Mouse (Mus musculus) myocyte (in vitro differentiated cells): ENCODE results near the gene Isoc2b. TPM values are rescaled to one million over a fixed set of nuclear protein-coding genes. Genes with fewer than 3 reads are reported as not detected.

Source experiments
- H3K27me3 ChIP-seq: one replicate; pipeline ENCODE4 v1.6.1; 2011; ENCODE audit not compliant: control insufficient read depth, insufficient read depth, insufficient read length
- H3K36me3 ChIP-seq: one replicate; pipeline ENCODE4 v1.6.1; 2011; ENCODE audit not compliant: control insufficient read depth, insufficient read depth
- H3K4me2 ChIP-seq: one replicate; pipeline ENCODE4 v1.6.1; 2011; ENCODE audit warnings: low read depth, control low read depth
- H3K4me3 ChIP-seq: one replicate; pipeline ENCODE4 v1.5.1; 2011; ENCODE audit warnings: mild to moderate bottlenecking, control low read depth, moderate library complexity
- H3K79me2 ChIP-seq: one replicate; pipeline ENCODE4 v1.6.1; 2011; ENCODE audit not compliant: control insufficient read depth, insufficient read depth
- H3ac ChIP-seq: one replicate; pipeline ENCODE4 v1.6.1; 2011; ENCODE audit not compliant: control insufficient read depth, insufficient read length
- CEBPB ChIP-seq: IDR thresholded peaks from 2 replicates; pipeline ENCODE4 v1.6.1; 2011; ENCODE audit warnings: mild to moderate bottlenecking, moderate library complexity; ENCODE audit not compliant: poor library complexity, insufficient read depth, severe bottlenecking
- E2F4 ChIP-seq: IDR thresholded peaks from one replicate; pipeline ENCODE4 v1.6.1; 2011; ENCODE audit warnings: mild to moderate bottlenecking, control low read depth, moderate library complexity; ENCODE audit not compliant: insufficient read depth
- MAX ChIP-seq: IDR thresholded peaks from one replicate; pipeline ENCODE4 v1.6.1; 2011; ENCODE audit warnings: low read depth, mild to moderate bottlenecking, control low read depth
- MYOD1 ChIP-seq, 3 experiments: IDR thresholded peaks; one replicate each; pipeline ENCODE4 v1.6.1; 2011; ENCODE audit warnings: control low read depth in 2 of 3, low read depth in 2 of 3, mild to moderate bottlenecking in 2 of 3, moderate library complexity in 1 of 3; ENCODE audit not compliant: insufficient read length in 2 of 3, control insufficient read depth in 1 of 3
- MYOG ChIP-seq, 3 experiments: IDR thresholded peaks; one replicate each; pipeline ENCODE4 v1.6.1; 2011; ENCODE audit warnings: control low read depth in 2 of 3, low read depth in 2 of 3, mild to moderate bottlenecking in 2 of 3; ENCODE audit not compliant: insufficient read length in 2 of 3, control insufficient read depth in 1 of 3, insufficient read depth in 1 of 3
- POLR2A ChIP-seq: IDR thresholded peaks from one replicate; pipeline ENCODE4 v1.6.1; 2011; ENCODE audit warnings: low read depth, mild to moderate bottlenecking, control low read depth, moderate library complexity; ENCODE audit not compliant: insufficient read length
- POLR2AphosphoS2 ChIP-seq: IDR thresholded peaks from one replicate; pipeline ENCODE4 v1.6.1; 2011; ENCODE audit warnings: low read depth, control low read depth; ENCODE audit not compliant: insufficient read length
- REST ChIP-seq: IDR thresholded peaks from one replicate; pipeline ENCODE4 v1.6.1; 2011; ENCODE audit warnings: mild to moderate bottlenecking, control low read depth, moderate library complexity; ENCODE audit not compliant: insufficient read depth, insufficient read length
- SRF ChIP-seq: IDR thresholded peaks from one replicate; pipeline ENCODE4 v1.6.1; 2011; ENCODE audit warnings: low read depth; ENCODE audit not compliant: control insufficient read depth, insufficient read length
- TCF12 ChIP-seq: IDR thresholded peaks from one replicate; pipeline ENCODE4 v1.6.1; 2011; ENCODE audit warnings: mild to moderate bottlenecking, control low read depth; ENCODE audit not compliant: poor library complexity, insufficient read depth, severe bottlenecking
- TCF3 ChIP-seq: IDR thresholded peaks from one replicate; pipeline ENCODE4 v1.6.1; 2011; ENCODE audit warnings: low read depth, control low read depth; ENCODE audit not compliant: insufficient read length
- USF1 ChIP-seq: IDR thresholded peaks from one replicate; pipeline ENCODE4 v1.6.1; 2011; ENCODE audit warnings: low read depth, mild to moderate bottlenecking, control low read depth, moderate library complexity
- polyA plus RNA-seq: library from polyadenylated mRNA; unstranded; fragments of >200 nt; fragmentation: generic; extraction: Trizol; gene quantifications from one replicate; pipeline ENCODE4 v1.2.1, GENCODE M21; 2012; ENCODE audit warnings: missing spikeins

The Isoc2b gene
- polyA plus RNA-seq, 1 experiment: 0.65 TPM

GRCm38 (mm10) chr7:4844917-4845309 lies 25.1 kb downstream of the Isoc2b start:
- H3K27me3 ChIP-seq: peaks cover 40% of the 10 kb centered on the region

GRCm38 (mm10) chr7:4844245-4844916 lies 25.7 kb downstream of the Isoc2b start, which contains the start of gene Shisa7:
Gene Shisa7, minus strand, starts transcription at chr7:4844696.
- Histone ChIP-seq H3K79me2 (no peaks in the 10 kb centered on the region), H3K4me2 (no peak within 1 kb of the TSS), H3K4me3 (no peak within 1 kb of the TSS), H3ac (no peak within 1 kb of the TSS), H3K27me3 (peaks cover 39% of the 10 kb centered on the region), H3K36me3 (no peaks in the 10 kb centered on the region)
- TF ChIP-seq POLR2A (no peak), MAX (no peak)

More at GRCm38 (mm10) chr7:4844917-4845309, 25.1 kb downstream of the Isoc2b start:
- Histone ChIP-seq H3K4me2 (no peak overlapping the region), H3ac (no peak overlapping the region), H3K4me3 (no peak overlapping the region), H3K79me2 (no peaks in the 10 kb centered on the region), H3K36me3 (no peaks in the 10 kb centered on the region)
- TF ChIP-seq SRF: no peak
- TF ChIP-seq MAX: no peak
- TF ChIP-seq USF1: no peak
- no peak for TF ChIP-seq TCF12
- TF ChIP-seq CEBPB: no peak
- no peak for TF ChIP-seq E2F4
- no peak for TF ChIP-seq MYOD1 (IDR thresholded peaks at IDR 0.05; ENCODE audit: control insufficient read depth in 1 of 3, insufficient read length in 2 of 3, low read depth in 2 of 3)

DNA sequence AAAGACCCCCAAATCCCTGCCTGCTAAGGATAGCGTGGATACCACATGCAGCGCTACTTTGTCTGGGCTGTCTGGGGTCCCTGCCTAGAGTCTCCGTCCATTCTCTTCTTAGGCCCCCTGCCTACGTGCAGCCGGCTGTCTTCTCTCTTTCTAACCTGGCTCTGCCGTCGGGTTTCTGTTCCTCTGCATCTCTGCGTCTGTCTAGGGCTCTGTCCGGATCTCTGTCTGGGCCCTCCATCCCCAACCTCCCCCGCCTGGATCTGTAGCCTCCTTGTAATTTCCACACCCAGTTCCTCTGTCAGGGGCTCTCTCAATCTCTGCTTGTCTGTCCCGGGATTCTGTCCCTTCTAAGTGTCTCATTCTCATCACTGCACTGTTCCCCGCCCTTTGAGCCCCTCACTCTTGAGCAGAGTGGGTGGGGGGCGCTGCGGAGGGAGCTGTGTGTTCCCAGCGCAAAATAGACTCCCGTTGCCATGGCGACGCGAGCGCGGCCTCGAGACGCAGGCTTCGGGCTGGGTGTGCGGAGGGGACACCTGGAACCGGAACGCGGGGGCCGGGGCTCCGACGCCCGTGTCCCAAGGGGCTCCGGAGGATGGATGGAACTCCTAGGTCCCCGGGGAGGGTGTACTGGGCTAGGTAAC lies 26.3 kb downstream of the Isoc2b start:
- Histone ChIP-seq H3K36me3 (no peaks in the 10 kb centered on the region), H3ac (no peak overlapping the region), H3K79me2 (no peaks in the 10 kb centered on the region), H3K27me3 (peaks cover 37% of the 10 kb centered on the region), H3K4me2 (no peak overlapping the region), H3K4me3 (no peak overlapping the region)
- no peak for TF ChIP-seq MAX
- TF ChIP-seq USF1: no peak
- no peak for TF ChIP-seq REST
- no peak for TF ChIP-seq MYOD1 (IDR thresholded peaks at IDR 0.05; ENCODE audit: control insufficient read depth in 1 of 3, insufficient read length in 2 of 3, low read depth in 2 of 3)
- no peak for TF ChIP-seq POLR2A
- no peak for TF ChIP-seq MYOG (IDR thresholded peaks at IDR 0.05; ENCODE audit: control insufficient read depth in 1 of 3, insufficient read depth in 1 of 3, insufficient read length in 2 of 3, low read depth in 2 of 3)
- no peak for TF ChIP-seq TCF3
- no peak for TF ChIP-seq TCF12
- no peak for TF ChIP-seq CEBPB
- no peak for TF ChIP-seq E2F4
- no peak for TF ChIP-seq SRF
- no peak for TF ChIP-seq POLR2AphosphoS2

DNA sequence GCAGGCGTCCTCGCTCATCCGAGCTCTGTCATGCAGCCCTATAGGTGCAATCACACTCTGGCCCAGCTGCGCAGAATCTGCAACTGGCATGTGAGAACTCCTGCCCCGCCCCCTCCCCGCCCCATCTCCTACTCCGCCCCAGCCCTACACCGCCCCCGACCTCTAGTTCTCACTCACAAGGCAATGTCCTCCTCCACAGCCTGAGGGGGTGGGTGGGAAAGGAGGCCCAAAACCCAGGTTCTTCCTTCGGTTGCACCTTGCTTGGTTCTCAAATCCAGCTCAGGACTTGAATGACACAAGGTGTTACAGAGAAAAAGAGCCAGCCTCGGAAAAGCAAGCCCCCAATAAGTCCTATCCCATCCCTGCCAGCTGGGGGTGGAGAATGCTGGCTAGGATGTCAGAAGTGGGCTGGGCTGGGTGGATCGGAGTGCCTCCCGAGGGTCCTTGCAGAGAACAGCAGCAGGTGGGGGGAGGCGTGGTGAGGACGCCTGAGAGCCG lies 27.4 kb downstream of the Isoc2b start:
- Histone ChIP-seq H3K4me2 (no peak overlapping the region), H3K79me2 (no peaks in the 10 kb centered on the region), H3ac (no peak overlapping the region), H3K27me3 (peaks cover 37% of the 10 kb centered on the region), H3K36me3 (no peaks in the 10 kb centered on the region), H3K4me3 (no peak overlapping the region)
- no peak for TF ChIP-seq MYOG (IDR thresholded peaks at IDR 0.05; ENCODE audit: control insufficient read depth in 1 of 3, insufficient read depth in 1 of 3, insufficient read length in 2 of 3, low read depth in 2 of 3)
- TF ChIP-seq USF1: no peak
- no peak for TF ChIP-seq SRF
- TF ChIP-seq E2F4: no peak
- no peak for TF ChIP-seq TCF12
- TF ChIP-seq MAX: no peak
- no peak for TF ChIP-seq TCF3
- TF ChIP-seq CEBPB: no peak
- no peak for TF ChIP-seq POLR2A
- TF ChIP-seq MYOD1 (IDR thresholded peaks at IDR 0.05; ENCODE audit: control insufficient read depth in 1 of 3, insufficient read length in 2 of 3, low read depth in 2 of 3): no peak
- TF ChIP-seq REST: no peak
- no peak for TF ChIP-seq POLR2AphosphoS2

- Histone ChIP-seq H3K36me3 (no peaks in the 10 kb centered on the region), H3K4me2 (no peak overlapping the region)
Measured at GRCm38 (mm10) chr7:4842077-4842476, 28.0 kb downstream of the Isoc2b start.

More at GRCm38 (mm10) chr7:4842077-4842476, 28.0 kb downstream of the Isoc2b start:
- Histone ChIP-seq H3K79me2 (no peaks in the 10 kb centered on the region), H3K27me3 (peaks cover 38% of the 10 kb centered on the region), H3K4me3 (no peak overlapping the region), H3ac (no peak overlapping the region)
- no peak for TF ChIP-seq TCF3
- TF ChIP-seq REST: no peak
- no peak for TF ChIP-seq USF1
- no peak for TF ChIP-seq MYOG (IDR thresholded peaks at IDR 0.05; ENCODE audit: control insufficient read depth in 1 of 3, insufficient read depth in 1 of 3, insufficient read length in 2 of 3, low read depth in 2 of 3)
- TF ChIP-seq TCF12: no peak
- TF ChIP-seq CEBPB: no peak
